Mouse (Mus musculus): ENCODE results near the gene Mkks. TPM values are rescaled to one million over a fixed set of nuclear protein-coding genes. Genes with fewer than 3 reads are reported as not detected.

Mkks gene
- polyA plus RNA-seq, 1 experiment from 2014 or later, result 17.6 TPM

GRCm38 (mm10) chr2:136885579-136885978, 5.6 kb downstream of the Mkks start, which contains the start of gene AL731706.2:
Gene AL731706.2, minus strand, starts transcription at chr2:136885679.
- Histone ChIP-seq H3K4me3 (ENCODE audit: low read depth, low read length) (no peak within 1 kb of the TSS), H3K36me3 (ENCODE audit: control insufficient read depth, insufficient read depth, low read length) (peaks cover 12% of the 10 kb centered on the region), H3K9ac (ENCODE audit: low read depth, low read length) (no peak within 1 kb of the TSS), H3K4me2 (no peak within 1 kb of the TSS), H3K27ac (ENCODE audit: low read depth, low read length) (no peak within 1 kb of the TSS), H3K27me3 (ENCODE audit: control insufficient read depth, insufficient read depth, low read length) (no peaks in the 10 kb centered on the region), H3K9me3 (replicated peaks; ENCODE audit: control insufficient read depth, low read length) (no peaks in the 10 kb centered on the region), H3K4me1 (ENCODE audit: control insufficient read depth, insufficient read depth, low read length) (no peaks in the 10 kb centered on the region)
- no peak for ATAC-seq (replicated peaks; ENCODE audit: insufficient number of reproducible peaks, low FRiP score, low TSS enrichment)
- 95% methylated on average over 2 of the region's 2 CpGs for WGBS (ENCODE audit: insufficient replicate concordance)

DNA sequence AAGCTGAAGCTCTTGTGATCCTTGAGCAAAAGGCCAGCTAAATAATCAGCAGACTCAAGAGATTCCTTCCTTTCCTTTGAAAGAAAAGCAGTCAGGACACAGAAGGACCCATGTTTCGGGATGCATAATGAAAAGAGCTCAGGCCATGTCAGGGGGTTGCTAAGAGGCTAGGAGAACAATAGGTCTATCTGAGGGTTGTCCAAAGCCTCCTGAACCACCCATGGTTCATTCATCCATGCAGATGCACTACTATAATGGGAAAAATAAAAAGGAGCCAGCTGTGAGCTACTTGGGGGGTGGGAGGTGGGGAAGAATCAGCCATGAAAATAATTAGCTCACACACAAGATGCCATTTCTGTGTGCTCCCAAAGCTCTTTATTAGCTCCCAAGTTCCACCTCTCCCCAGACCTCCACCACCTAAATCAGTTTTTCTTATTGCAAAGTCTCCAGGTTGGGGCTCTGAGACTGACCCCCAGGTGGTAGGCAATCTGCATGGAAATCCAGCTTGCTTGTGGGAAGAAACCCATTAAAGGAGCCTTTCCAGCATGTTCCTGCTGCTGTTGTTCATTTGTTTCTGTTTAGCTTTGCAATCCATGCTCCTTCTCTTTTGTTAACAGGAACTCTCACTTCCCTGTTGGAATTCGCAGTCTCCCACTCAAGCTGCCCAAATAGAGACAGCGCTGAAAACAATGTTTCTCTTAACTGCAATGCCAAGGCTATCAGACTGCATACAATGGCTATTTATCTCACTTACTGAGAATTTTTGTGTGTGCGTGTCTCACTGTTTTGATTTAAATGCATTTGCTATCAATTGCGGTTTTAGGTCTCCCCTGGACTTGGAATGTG, 36.4 kb downstream of the Mkks start:
- H3K4me3 ChIP-seq (ENCODE audit: low read depth, low read length), result no peak overlapping the region
- no peaks in the 10 kb centered on the region for H3K36me3 ChIP-seq (ENCODE audit: control insufficient read depth, insufficient read depth, low read length)
- H3K9ac ChIP-seq (ENCODE audit: low read depth, low read length), result no peak overlapping the region
- H3K9me3 ChIP-seq (replicated peaks; ENCODE audit: control insufficient read depth, low read length), result no peaks in the 10 kb centered on the region
- no peaks in the 10 kb centered on the region for H3K27me3 ChIP-seq (ENCODE audit: control insufficient read depth, insufficient read depth, low read length)
- no peaks in the 10 kb centered on the region for H3K4me1 ChIP-seq (ENCODE audit: control insufficient read depth, insufficient read depth, low read length)
- no peak for ATAC-seq (replicated peaks; ENCODE audit: insufficient number of reproducible peaks, low FRiP score, low TSS enrichment)
- 49% methylated on average over 5 of the region's 5 CpGs for WGBS (ENCODE audit: insufficient replicate concordance)
- no peak overlapping the region for H3K4me2 ChIP-seq
- no peak overlapping the region for H3K27ac ChIP-seq (ENCODE audit: low read depth, low read length)

GRCm38 (mm10) chr2:136850366-136850765, 40.8 kb downstream of the Mkks start:
- Histone ChIP-seq H3K4me1 (ENCODE audit: control insufficient read depth, insufficient read depth, low read length) (no peaks in the 10 kb centered on the region), H3K27me3 (ENCODE audit: control insufficient read depth, insufficient read depth, low read length) (no peaks in the 10 kb centered on the region), H3K9ac (ENCODE audit: low read depth, low read length) (no peak overlapping the region), H3K4me3 (ENCODE audit: low read depth, low read length) (no peak overlapping the region), H3K27ac (ENCODE audit: low read depth, low read length) (no peak overlapping the region), H3K9me3 (replicated peaks; ENCODE audit: control insufficient read depth, low read length) (no peaks in the 10 kb centered on the region), H3K36me3 (ENCODE audit: control insufficient read depth, insufficient read depth, low read length) (no peaks in the 10 kb centered on the region), H3K4me2 (no peak overlapping the region)
- no peak for ATAC-seq (replicated peaks; ENCODE audit: insufficient number of reproducible peaks, low FRiP score, low TSS enrichment)
- WGBS (ENCODE audit: insufficient replicate concordance), result 59% methylated on average over 3 of the region's 3 CpGs

- H3K4me3 ChIP-seq (ENCODE audit: low read depth, low read length), result no peak overlapping the region
- H3K4me2 ChIP-seq, result no peak overlapping the region
- H3K4me1 ChIP-seq (ENCODE audit: control insufficient read depth, insufficient read depth, low read length), result no peaks in the 10 kb centered on the region
- no peaks in the 10 kb centered on the region for H3K9me3 ChIP-seq (replicated peaks; ENCODE audit: control insufficient read depth, low read length)
- H3K36me3 ChIP-seq (ENCODE audit: control insufficient read depth, insufficient read depth, low read length), result no peaks in the 10 kb centered on the region
- ATAC-seq (replicated peaks; ENCODE audit: insufficient number of reproducible peaks, low FRiP score, low TSS enrichment), result no peak
- WGBS (ENCODE audit: insufficient replicate concordance), result 38% methylated on average over 1 of the region's 1 CpGs
- no peaks in the 10 kb centered on the region for H3K27me3 ChIP-seq (ENCODE audit: control insufficient read depth, insufficient read depth, low read length)
- no peak overlapping the region for H3K27ac ChIP-seq (ENCODE audit: low read depth, low read length)
- no peak overlapping the region for H3K9ac ChIP-seq (ENCODE audit: low read depth, low read length)
Measured at GRCm38 (mm10) chr2:136837994-136838393, 53.2 kb downstream of the Mkks start.

- Histone ChIP-seq H3K9ac (ENCODE audit: low read depth, low read length) (no peak overlapping the region), H3K4me3 (ENCODE audit: low read depth, low read length) (no peak overlapping the region), H3K27me3 (ENCODE audit: control insufficient read depth, insufficient read depth, low read length) (no peaks in the 10 kb centered on the region), H3K4me2 (no peak overlapping the region), H3K9me3 (replicated peaks; ENCODE audit: control insufficient read depth, low read length) (no peaks in the 10 kb centered on the region), H3K4me1 (ENCODE audit: control insufficient read depth, insufficient read depth, low read length) (no peaks in the 10 kb centered on the region), H3K27ac (ENCODE audit: low read depth, low read length) (no peak overlapping the region), H3K36me3 (ENCODE audit: control insufficient read depth, insufficient read depth, low read length) (no peaks in the 10 kb centered on the region)
- 60% methylated on average over 3 of the region's 3 CpGs for WGBS (ENCODE audit: insufficient replicate concordance)
- no peak for ATAC-seq (replicated peaks; ENCODE audit: insufficient number of reproducible peaks, low FRiP score, low TSS enrichment)
Measured at GRCm38 (mm10) chr2:136835882-136836281, 55.3 kb downstream of the Mkks start.

DNA sequence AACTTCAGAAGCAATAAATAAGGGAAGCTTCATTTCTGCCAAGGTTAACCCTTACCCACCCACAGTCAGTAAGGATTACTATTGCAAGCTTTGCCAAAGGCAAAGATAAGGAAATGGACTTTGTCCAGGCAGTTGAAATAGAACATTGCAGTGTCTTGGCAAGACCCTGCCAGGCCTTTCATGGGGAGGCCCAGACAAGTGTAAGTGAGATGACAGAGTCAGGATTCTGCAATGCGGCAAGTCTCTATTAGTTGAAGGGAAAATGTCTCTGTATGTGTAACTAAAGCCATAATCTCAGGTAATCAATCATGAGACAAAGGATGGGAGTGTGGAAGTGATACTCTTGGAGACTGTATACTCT, 56.5 kb downstream of the Mkks start:
- H3K9me3 ChIP-seq (replicated peaks; ENCODE audit: control insufficient read depth, low read length), result no peaks in the 10 kb centered on the region
- no peak for ATAC-seq (replicated peaks; ENCODE audit: insufficient number of reproducible peaks, low FRiP score, low TSS enrichment)

GRCm38 (mm10) chr2:136833976-136834714, 57.0 kb downstream of the Mkks start:
- Histone ChIP-seq H3K9ac (ENCODE audit: low read depth, low read length) (no peak overlapping the region), H3K27ac (ENCODE audit: low read depth, low read length) (no peak overlapping the region), H3K9me3 (replicated peaks; ENCODE audit: control insufficient read depth, low read length) (no peaks in the 10 kb centered on the region), H3K27me3 (ENCODE audit: control insufficient read depth, insufficient read depth, low read length) (no peaks in the 10 kb centered on the region), H3K36me3 (ENCODE audit: control insufficient read depth, insufficient read depth, low read length) (no peaks in the 10 kb centered on the region), H3K4me2 (no peak overlapping the region), H3K4me3 (ENCODE audit: low read depth, low read length) (no peak overlapping the region), H3K4me1 (ENCODE audit: control insufficient read depth, insufficient read depth, low read length) (no peaks in the 10 kb centered on the region)
- 74% methylated on average over 3 of the region's 3 CpGs for WGBS (ENCODE audit: insufficient replicate concordance)
- ATAC-seq (replicated peaks; ENCODE audit: insufficient number of reproducible peaks, low FRiP score, low TSS enrichment), result no peak

More for the DNA sequence above, 56.5 kb downstream of the Mkks start:
- 71% methylated on average over 1 of the region's 1 CpGs for WGBS (ENCODE audit: insufficient replicate concordance)
- no peak overlapping the region for H3K9ac ChIP-seq (ENCODE audit: low read depth, low read length)
- no peak overlapping the region for H3K27ac ChIP-seq (ENCODE audit: low read depth, low read length)
- no peak overlapping the region for H3K4me3 ChIP-seq (ENCODE audit: low read depth, low read length)
- H3K36me3 ChIP-seq (ENCODE audit: control insufficient read depth, insufficient read depth, low read length), result no peaks in the 10 kb centered on the region
- H3K4me2 ChIP-seq, result no peak overlapping the region
- H3K4me1 ChIP-seq (ENCODE audit: control insufficient read depth, insufficient read depth, low read length), result no peaks in the 10 kb centered on the region
- H3K27me3 ChIP-seq (ENCODE audit: control insufficient read depth, insufficient read depth, low read length), result no peaks in the 10 kb centered on the region

- H3K27ac ChIP-seq (ENCODE audit: low read depth, low read length), result no peak overlapping the region
- H3K4me1 ChIP-seq (ENCODE audit: control insufficient read depth, insufficient read depth, low read length), result no peaks in the 10 kb centered on the region
- H3K4me3 ChIP-seq (ENCODE audit: low read depth, low read length), result no peak overlapping the region
- no peaks in the 10 kb centered on the region for H3K27me3 ChIP-seq (ENCODE audit: control insufficient read depth, insufficient read depth, low read length)
- H3K4me2 ChIP-seq, result no peak overlapping the region
- no peaks in the 10 kb centered on the region for H3K9me3 ChIP-seq (replicated peaks; ENCODE audit: control insufficient read depth, low read length)
- no peak overlapping the region for H3K9ac ChIP-seq (ENCODE audit: low read depth, low read length)
- 58% methylated on average over 3 of the region's 3 CpGs for WGBS (ENCODE audit: insufficient replicate concordance)
- no peaks in the 10 kb centered on the region for H3K36me3 ChIP-seq (ENCODE audit: control insufficient read depth, insufficient read depth, low read length)
- 0 out of 2 replicates have a peak, but pooled peaks have one; percentile 10 for ATAC-seq (replicated peaks; ENCODE audit: insufficient number of reproducible peaks, low FRiP score, low TSS enrichment)
Measured at GRCm38 (mm10) chr2:136832936-136833335, 58.3 kb downstream of the Mkks start.

Measured in heart, embryonic 11.5 days (tissue).